Mouse (Mus musculus): ENCODE measurements around the gene Fyttd1. TPM values are rescaled to one million over a fixed set of nuclear protein-coding genes. Genes with fewer than 3 reads are reported as not detected.

Gene Fyttd1
- polyA plus RNA-seq, 1 experiment from 2014 or later, result 103 TPM

DNA sequence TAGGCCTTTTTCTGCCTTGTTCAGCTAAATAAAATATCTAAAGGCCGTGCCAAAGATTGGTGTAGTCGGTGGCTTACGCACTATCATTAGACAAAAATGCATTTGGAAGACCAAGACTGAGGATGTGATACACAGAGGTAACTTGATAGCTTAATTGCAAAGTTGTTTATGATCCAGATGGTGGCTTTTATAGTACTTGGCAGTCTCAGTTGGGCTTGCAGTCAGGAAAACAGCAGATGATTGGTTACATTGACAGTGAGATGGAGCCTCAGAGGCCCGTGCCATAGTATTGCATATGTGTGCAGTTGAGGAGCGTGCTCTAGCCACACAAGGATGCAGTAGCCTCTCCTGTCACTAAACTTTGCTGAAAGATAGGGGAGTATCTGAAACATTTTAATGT is 65.4 kb downstream of the Fyttd1 start:
- Histone ChIP-seq H3K4me3 (ENCODE audit: low read depth, low read length) (no peak overlapping the region), H3K9ac (ENCODE audit: low read length) (no peak overlapping the region), H3K27me3 (replicated peaks; ENCODE audit: control insufficient read depth, insufficient read depth, low read length) (no peaks in the 10 kb centered on the region), H3K27ac (ENCODE audit: low read depth) (no peak overlapping the region), H3K36me3 (ENCODE audit: control insufficient read depth, insufficient read depth, low read length) (no peaks in the 10 kb centered on the region), H3K9me3 (ENCODE audit: control insufficient read depth, low read length) (no peaks in the 10 kb centered on the region), H3K4me2 (ENCODE audit: low read length) (no peak overlapping the region), H3K4me1 (replicated peaks; ENCODE audit: control insufficient read depth, insufficient read depth, low read length) (no peaks in the 10 kb centered on the region)
- DNase-seq (ENCODE audit: low spot score) (no peak), ATAC-seq (replicated peaks; ENCODE audit: low FRiP score, low TSS enrichment, low read depth) (no peak)
- WGBS, result 71% methylated on average over 5 of the region's 5 CpGs

DNA sequence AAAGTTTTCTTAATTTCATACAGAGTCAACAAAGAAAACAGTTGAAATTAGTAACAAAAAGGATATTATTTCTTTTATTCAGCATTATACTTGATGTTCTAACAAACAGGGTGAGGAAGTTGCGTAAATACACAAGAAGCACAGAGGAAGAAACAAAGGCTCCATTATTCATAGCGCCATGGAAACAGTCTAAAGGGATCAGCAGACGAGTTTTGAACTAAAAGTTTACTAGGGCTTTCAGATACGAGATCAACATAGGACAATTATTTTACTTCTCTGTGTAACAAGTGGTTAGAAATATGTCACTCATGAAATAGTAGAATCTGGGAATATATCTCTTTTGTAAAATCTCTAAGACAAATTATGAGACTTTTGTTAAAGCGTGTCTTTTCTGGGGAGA is 68.1 kb downstream of the Fyttd1 start:
- no peak for ATAC-seq (replicated peaks; ENCODE audit: low FRiP score, low TSS enrichment, low read depth)

DNA sequence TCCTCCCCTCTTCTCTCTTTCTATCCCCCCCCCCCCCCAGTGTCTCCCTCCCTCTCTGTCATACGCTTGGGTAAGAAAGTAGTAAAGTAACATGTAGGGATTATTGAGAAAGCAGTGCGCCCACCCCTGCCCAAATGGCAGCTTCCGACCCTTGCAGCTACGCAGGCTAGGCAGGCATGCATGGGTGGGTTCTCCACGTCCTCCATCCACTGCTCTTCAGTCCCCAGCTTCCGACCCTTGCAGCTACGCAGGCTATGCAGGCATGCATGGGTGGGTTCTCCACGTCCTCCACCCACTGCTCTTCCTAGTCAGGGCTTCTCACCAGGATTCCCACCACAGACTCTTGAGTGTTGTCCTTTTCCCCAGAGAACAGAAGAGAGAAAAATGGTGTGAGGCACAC is 70.7 kb downstream of the Fyttd1 start:
- DNase-seq (ENCODE audit: low spot score) (no peak), ATAC-seq (replicated peaks; ENCODE audit: low FRiP score, low TSS enrichment, low read depth) (no peak)
- Histone ChIP-seq H3K9me3 (ENCODE audit: control insufficient read depth, low read length) (no peaks in the 10 kb centered on the region), H3K27ac (ENCODE audit: low read depth) (no peak overlapping the region), H3K27me3 (replicated peaks; ENCODE audit: control insufficient read depth, insufficient read depth, low read length) (no peaks in the 10 kb centered on the region), H3K9ac (ENCODE audit: low read length) (no peak overlapping the region), H3K4me1 (replicated peaks; ENCODE audit: control insufficient read depth, insufficient read depth, low read length) (no peaks in the 10 kb centered on the region), H3K4me2 (ENCODE audit: low read length) (no peak overlapping the region), H3K36me3 (ENCODE audit: control insufficient read depth, insufficient read depth, low read length) (peaks cover 8% of the 10 kb centered on the region; the same call in 1 of the 2 replicates), H3K4me3 (ENCODE audit: low read depth, low read length) (no peak overlapping the region)
- 82% methylated on average over 8 of the region's 8 CpGs for WGBS

More for the DNA sequence above, 68.1 kb downstream of the Fyttd1 start:
- no peaks in the 10 kb centered on the region for H3K9me3 ChIP-seq (ENCODE audit: control insufficient read depth, low read length)
- WGBS, result 76% methylated on average over 5 of the region's 5 CpGs
- H3K27ac ChIP-seq (ENCODE audit: low read depth), result no peak overlapping the region
- no peak overlapping the region for H3K4me2 ChIP-seq (ENCODE audit: low read length)
- DNase-seq (ENCODE audit: low spot score), result no peak
- no peaks in the 10 kb centered on the region for H3K36me3 ChIP-seq (ENCODE audit: control insufficient read depth, insufficient read depth, low read length)
- H3K4me1 ChIP-seq (replicated peaks; ENCODE audit: control insufficient read depth, insufficient read depth, low read length), result no peaks in the 10 kb centered on the region
- no peak overlapping the region for H3K4me3 ChIP-seq (ENCODE audit: low read depth, low read length)
- H3K27me3 ChIP-seq (replicated peaks; ENCODE audit: control insufficient read depth, insufficient read depth, low read length), result no peaks in the 10 kb centered on the region
- H3K9ac ChIP-seq (ENCODE audit: low read length), result no peak overlapping the region

DNA sequence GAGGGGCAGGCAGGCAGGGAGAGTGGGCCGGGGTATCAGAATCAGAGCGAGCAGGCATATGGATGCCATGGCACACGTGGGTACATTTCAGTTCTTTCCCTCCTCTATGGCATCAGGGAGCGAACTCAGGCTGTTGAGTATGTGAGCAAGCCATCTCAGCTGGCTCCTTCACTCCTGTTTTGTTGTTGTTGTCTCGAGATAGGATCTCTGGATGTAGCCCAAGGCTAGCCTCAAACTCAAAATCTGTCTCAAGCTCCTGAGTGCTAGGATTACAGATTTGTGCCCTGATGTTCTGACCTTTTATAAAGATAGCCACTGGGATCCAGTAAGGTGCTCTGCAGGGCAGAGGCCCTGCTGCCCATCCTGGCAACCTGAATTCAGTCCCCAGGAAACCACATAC is 71.4 kb downstream of the Fyttd1 start:
- ATAC-seq (replicated peaks; ENCODE audit: low FRiP score, low TSS enrichment, low read depth) (no peak), DNase-seq (ENCODE audit: low spot score) (no peak)
- H3K9me3 ChIP-seq (ENCODE audit: control insufficient read depth, low read length), result no peaks in the 10 kb centered on the region
- H3K4me3 ChIP-seq (ENCODE audit: low read depth, low read length), result no peak overlapping the region
- no peaks in the 10 kb centered on the region for H3K27me3 ChIP-seq (replicated peaks; ENCODE audit: control insufficient read depth, insufficient read depth, low read length)
- WGBS, result 87% methylated on average over 5 of the region's 5 CpGs
- H3K4me1 ChIP-seq (replicated peaks; ENCODE audit: control insufficient read depth, insufficient read depth, low read length), result no peaks in the 10 kb centered on the region
- no peak overlapping the region for H3K9ac ChIP-seq (ENCODE audit: low read length)
- no peak overlapping the region for H3K27ac ChIP-seq (ENCODE audit: low read depth)
- H3K4me2 ChIP-seq (ENCODE audit: low read length), result no peak overlapping the region
- peaks cover 8% of the 10 kb centered on the region; the same call in 1 of the 2 replicates for H3K36me3 ChIP-seq (ENCODE audit: control insufficient read depth, insufficient read depth, low read length)

DNA sequence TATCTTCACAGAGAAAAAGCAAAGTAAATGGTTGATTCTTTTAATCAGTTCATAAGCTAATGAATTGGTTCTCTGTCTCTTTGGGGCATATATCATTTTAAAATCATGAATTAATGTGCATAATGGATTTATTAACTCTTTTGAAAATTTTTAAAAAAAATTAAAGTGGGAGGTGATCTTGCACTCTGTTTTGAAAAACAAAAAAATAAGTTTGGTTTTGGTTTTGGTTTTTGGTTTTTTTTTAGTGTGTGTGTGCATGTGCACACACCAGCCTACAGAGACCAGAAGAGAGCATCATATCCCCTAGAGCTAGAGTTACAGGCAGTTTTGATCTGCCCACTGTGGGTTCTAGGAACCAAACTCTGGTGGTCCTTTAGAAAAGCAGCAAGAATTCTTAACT is 72.0 kb downstream of the Fyttd1 start:
- no peak overlapping the region for H3K9ac ChIP-seq (ENCODE audit: low read length)
- DNase-seq (ENCODE audit: low spot score), result no peak
- no peak for ATAC-seq (replicated peaks; ENCODE audit: low FRiP score, low TSS enrichment, low read depth)
- H3K4me3 ChIP-seq (ENCODE audit: low read depth, low read length), result no peak overlapping the region
- H3K36me3 ChIP-seq (ENCODE audit: control insufficient read depth, insufficient read depth, low read length), result peaks cover 8% of the 10 kb centered on the region; the same call in 1 of the 2 replicates
- H3K27me3 ChIP-seq (replicated peaks; ENCODE audit: control insufficient read depth, insufficient read depth, low read length), result no peaks in the 10 kb centered on the region
- H3K27ac ChIP-seq (ENCODE audit: low read depth), result no peak overlapping the region
- H3K9me3 ChIP-seq (ENCODE audit: control insufficient read depth, low read length), result no peaks in the 10 kb centered on the region
- H3K4me2 ChIP-seq (ENCODE audit: low read length), result no peak overlapping the region
- no peaks in the 10 kb centered on the region for H3K4me1 ChIP-seq (replicated peaks; ENCODE audit: control insufficient read depth, insufficient read depth, low read length)

DNA sequence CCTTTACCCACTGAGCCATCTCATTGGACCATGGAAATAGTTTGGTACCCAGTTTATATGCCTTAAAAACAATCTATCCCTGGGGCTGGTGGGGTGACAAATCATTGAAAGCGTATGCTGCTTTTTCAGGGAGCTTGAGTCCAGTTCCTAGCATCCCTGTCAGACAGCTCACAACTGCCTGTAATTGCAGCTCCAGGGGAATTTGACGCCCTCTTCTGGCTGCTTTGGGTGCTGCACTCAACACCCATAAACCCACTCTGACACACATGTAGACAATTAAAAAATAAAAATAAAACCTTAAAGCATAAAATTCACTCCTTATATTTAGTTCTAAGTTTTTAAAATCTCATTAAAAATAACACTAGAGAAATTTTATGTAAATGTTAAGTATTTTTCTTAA is 73.8 kb downstream of the Fyttd1 start:
- H3K9ac ChIP-seq (ENCODE audit: low read length), result no peak overlapping the region
- H3K27me3 ChIP-seq (replicated peaks; ENCODE audit: control insufficient read depth, insufficient read depth, low read length), result no peaks in the 10 kb centered on the region
- DNase-seq (ENCODE audit: low spot score), result no peak
- no peak for ATAC-seq (replicated peaks; ENCODE audit: low FRiP score, low TSS enrichment, low read depth)
- no peak overlapping the region for H3K4me2 ChIP-seq (ENCODE audit: low read length)
- H3K4me1 ChIP-seq (replicated peaks; ENCODE audit: control insufficient read depth, insufficient read depth, low read length), result no peaks in the 10 kb centered on the region
- H3K9me3 ChIP-seq (ENCODE audit: control insufficient read depth, low read length), result no peaks in the 10 kb centered on the region
- peaks cover 17% of the 10 kb centered on the region for H3K36me3 ChIP-seq (ENCODE audit: control insufficient read depth, insufficient read depth, low read length)
- no peak overlapping the region for H3K4me3 ChIP-seq (ENCODE audit: low read depth, low read length)
- H3K27ac ChIP-seq (ENCODE audit: low read depth), result no peak overlapping the region
- 85% methylated on average over 2 of the region's 2 CpGs for WGBS

DNA sequence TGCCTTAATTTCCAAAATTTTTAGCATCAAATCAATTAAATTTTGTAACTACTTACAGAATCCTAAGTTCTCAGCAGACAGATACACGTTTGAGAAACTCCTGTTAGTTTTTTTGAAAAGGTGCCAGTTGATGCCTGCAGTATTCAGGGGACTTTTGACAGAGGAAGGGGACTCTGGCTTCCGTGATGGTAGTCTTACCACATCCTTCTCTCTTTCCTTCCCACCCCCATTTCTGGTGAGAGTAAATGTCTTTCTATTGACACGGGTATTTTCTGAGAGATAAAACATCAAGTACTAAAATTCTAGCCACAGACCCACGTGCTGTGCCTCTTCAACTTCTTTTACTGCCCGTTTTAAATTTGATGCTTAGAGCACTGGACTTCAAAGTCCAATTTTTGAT is 76.5 kb downstream of the Fyttd1 start:
- no peak for DNase-seq (ENCODE audit: low spot score)
- no peak overlapping the region for H3K4me3 ChIP-seq (ENCODE audit: low read depth, low read length)
- H3K9ac ChIP-seq (ENCODE audit: low read length), result no peak overlapping the region
- ATAC-seq (replicated peaks; ENCODE audit: low FRiP score, low TSS enrichment, low read depth), result no peak
- peaks cover 17% of the 10 kb centered on the region for H3K36me3 ChIP-seq (ENCODE audit: control insufficient read depth, insufficient read depth, low read length)
- no peaks in the 10 kb centered on the region for H3K27me3 ChIP-seq (replicated peaks; ENCODE audit: control insufficient read depth, insufficient read depth, low read length)
- no peaks in the 10 kb centered on the region for H3K4me1 ChIP-seq (replicated peaks; ENCODE audit: control insufficient read depth, insufficient read depth, low read length)
- no peak overlapping the region for H3K27ac ChIP-seq (ENCODE audit: low read depth)
- WGBS, result 72% methylated on average over 5 of the region's 5 CpGs
- H3K9me3 ChIP-seq (ENCODE audit: control insufficient read depth, low read length), result no peaks in the 10 kb centered on the region
- no peak overlapping the region for H3K4me2 ChIP-seq (ENCODE audit: low read length)

DNA sequence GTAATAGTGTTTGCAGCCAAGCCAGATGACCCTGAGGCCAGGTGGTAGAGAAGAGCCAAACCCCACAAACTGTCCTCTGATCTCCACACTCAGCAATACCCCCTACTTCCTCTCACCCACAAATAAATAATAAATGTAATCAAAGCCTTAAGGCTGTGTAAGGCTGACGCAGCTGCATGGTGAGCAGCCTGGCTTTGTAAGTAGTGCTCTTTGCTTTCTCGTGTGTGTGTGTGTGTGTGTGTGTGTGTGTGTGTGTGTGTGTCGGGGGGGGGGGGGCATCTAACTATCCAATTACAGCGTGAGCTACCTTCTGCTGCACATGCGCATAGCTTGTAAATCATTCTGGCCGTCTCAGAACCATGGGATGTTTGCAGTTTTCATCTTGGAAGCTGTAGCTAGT is 77.0 kb downstream of the Fyttd1 start:
- no peak overlapping the region for H3K4me3 ChIP-seq (ENCODE audit: low read depth, low read length)
- ATAC-seq (replicated peaks; ENCODE audit: low FRiP score, low TSS enrichment, low read depth) (no peak), DNase-seq (ENCODE audit: low spot score) (no peak)
- H3K9me3 ChIP-seq (ENCODE audit: control insufficient read depth, low read length), result no peaks in the 10 kb centered on the region
- H3K4me1 ChIP-seq (replicated peaks; ENCODE audit: control insufficient read depth, insufficient read depth, low read length), result no peaks in the 10 kb centered on the region
- H3K27ac ChIP-seq (ENCODE audit: low read depth), result no peak overlapping the region
- peaks cover 21% of the 10 kb centered on the region for H3K36me3 ChIP-seq (ENCODE audit: control insufficient read depth, insufficient read depth, low read length)
- no peak overlapping the region for H3K4me2 ChIP-seq (ENCODE audit: low read length)
- no peaks in the 10 kb centered on the region for H3K27me3 ChIP-seq (replicated peaks; ENCODE audit: control insufficient read depth, insufficient read depth, low read length)
- H3K9ac ChIP-seq (ENCODE audit: low read length), result no peak overlapping the region
- 59% methylated on average over 6 of the region's 6 CpGs for WGBS

DNA sequence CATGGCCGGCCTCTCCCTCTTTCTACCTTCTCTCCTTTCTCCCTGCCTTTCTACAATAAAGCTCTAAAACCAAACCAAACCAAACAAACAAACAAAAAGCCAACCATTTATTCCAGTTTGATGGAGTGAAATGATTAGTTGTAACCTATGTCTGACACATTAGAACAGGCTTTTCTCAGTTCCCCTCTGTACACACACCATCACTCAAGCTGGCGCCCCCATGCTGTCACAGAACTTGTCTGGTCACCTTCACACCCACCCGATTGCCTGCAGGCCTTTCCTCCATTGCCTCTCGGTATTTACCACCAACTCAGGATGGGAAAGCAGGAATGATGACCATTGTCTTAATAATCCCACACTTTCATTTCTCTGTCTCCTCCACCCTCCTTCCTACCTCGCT is 79.6 kb downstream of the Fyttd1 start:
- DNase-seq (ENCODE audit: low spot score), result no peak

More for the DNA sequence above, 79.6 kb downstream of the Fyttd1 start:
- 61% methylated on average over 5 of the region's 5 CpGs for WGBS
- no peak overlapping the region for H3K4me3 ChIP-seq (ENCODE audit: low read depth, low read length)
- H3K27me3 ChIP-seq (replicated peaks; ENCODE audit: control insufficient read depth, insufficient read depth, low read length), result no peaks in the 10 kb centered on the region
- no peaks in the 10 kb centered on the region for H3K4me1 ChIP-seq (replicated peaks; ENCODE audit: control insufficient read depth, insufficient read depth, low read length)
- ATAC-seq (replicated peaks; ENCODE audit: low FRiP score, low TSS enrichment, low read depth), result no peak
- H3K9me3 ChIP-seq (ENCODE audit: control insufficient read depth, low read length), result no peaks in the 10 kb centered on the region
- peaks cover 40% of the 10 kb centered on the region for H3K36me3 ChIP-seq (ENCODE audit: control insufficient read depth, insufficient read depth, low read length)
- no peak overlapping the region for H3K27ac ChIP-seq (ENCODE audit: low read depth)
- H3K4me2 ChIP-seq (ENCODE audit: low read length), result no peak overlapping the region
- H3K9ac ChIP-seq (ENCODE audit: low read length), result no peak overlapping the region

Measured in intestine, embryonic 14.5 days (tissue).